Mouse (Mus musculus): ENCODE measurements around the gene Ddit4l. TPM values are rescaled to one million over a fixed set of nuclear protein-coding genes. Genes with fewer than 3 reads are reported as not detected.

The Ddit4l gene
- polyA plus RNA-seq, 1 experiment from 2014 or later = 8.3 TPM

Small RNA genes lying within 50 kb of the gene (microRNA-seq; reads per million reads assigned to microRNA genes)
- gene Gm22468 = not detected

Other genes with a start within 250 kb of the Ddit4l start
- gene Gm21962, start 49.9 kb downstream of the Ddit4l start, polyA plus RNA-seq (2014; fragmentation: Nextera tagmentation; extraction: Ambion mirVana) = not detected in 2 replicates
- gene H2afz, start 242.9 kb downstream of the Ddit4l start, polyA plus RNA-seq (2014; fragmentation: Nextera tagmentation; extraction: Ambion mirVana) = 1,646 and 1,983 TPM in 2 replicates
- gene Dnajb14, start 246.1 kb downstream of the Ddit4l start, polyA plus RNA-seq (2014; fragmentation: Nextera tagmentation; extraction: Ambion mirVana) = 6.3 and 9.1 TPM in 2 replicates